Mouse (Mus musculus) C2C12 (cell line): Measurements from ENCODE around the gene Atg4a-ps. TPM values are rescaled to one million over a fixed set of nuclear protein-coding genes. Genes with fewer than 3 reads are reported as not detected.
"Not testable (repeated sequence)": the region's sequence is repeated elsewhere in the genome, so short reads cannot be mapped to it uniquely, and the experiment has no call there.

Source experiments
- H3K27me3 ChIP-seq: one replicate; pipeline ENCODE4 v1.6.1; 2011; ENCODE audit not compliant: control insufficient read depth, insufficient read depth, insufficient read length
- H3K36me3 ChIP-seq: one replicate; pipeline ENCODE4 v1.6.1; 2011; ENCODE audit not compliant: control insufficient read depth, insufficient read depth
- H3K4me3 ChIP-seq: one replicate; pipeline ENCODE4 v1.5.1; 2011; ENCODE audit warnings: mild to moderate bottlenecking, control low read depth; ENCODE audit not compliant: poor library complexity, insufficient read depth, severe bottlenecking
- H3K79me2 ChIP-seq: one replicate; pipeline ENCODE4 v1.6.1; 2011; ENCODE audit not compliant: control insufficient read depth, insufficient read depth
- H3K79me3 ChIP-seq: one replicate; pipeline ENCODE4 v1.6.1; 2011; ENCODE audit warnings: low read depth, control low read depth
- H3ac ChIP-seq: one replicate; pipeline ENCODE3; 2011; ENCODE audit warnings: low read depth; ENCODE audit not compliant: control insufficient read depth, insufficient read length
- CEBPB ChIP-seq: IDR thresholded peaks from one replicate; pipeline ENCODE4 v1.6.1; 2011; ENCODE audit warnings: low read depth, mild to moderate bottlenecking, control low read depth, moderate library complexity
- CTCF ChIP-seq: IDR thresholded peaks from one replicate; pipeline ENCODE4 v1.5.1; 2011; ENCODE audit not compliant: control insufficient read depth, insufficient read depth, insufficient read length
- FOSL1 ChIP-seq: IDR thresholded peaks from one replicate; pipeline ENCODE4 v1.8.0; 2011; ENCODE audit warnings: mild to moderate bottlenecking, low read length; ENCODE audit not compliant: poor library complexity, insufficient read depth, severe bottlenecking
- MAX ChIP-seq: IDR thresholded peaks from one replicate; pipeline ENCODE4 v1.6.1; 2011; ENCODE audit warnings: mild to moderate bottlenecking, control low read depth
- MYOD1 ChIP-seq: IDR thresholded peaks from one replicate; pipeline ENCODE4 v1.6.1; 2011; ENCODE audit warnings: low read depth; ENCODE audit not compliant: control insufficient read depth, insufficient read length
- MYOG ChIP-seq: IDR thresholded peaks from one replicate; pipeline ENCODE4 v1.6.1; 2011; ENCODE audit not compliant: control insufficient read depth, insufficient read length; ENCODE audit errors: extremely low read depth
- USF1 ChIP-seq: IDR thresholded peaks from one replicate; pipeline ENCODE4 v1.6.1; 2011; ENCODE audit warnings: low read depth, mild to moderate bottlenecking, control low read depth, moderate library complexity
- long read RNA-seq, 2 experiments: library from polyadenylated mRNA; unstranded; transcript quantifications; one replicate each; pipeline ENCODE4 v2.0.0; 2019 to 2020
- polyA plus RNA-seq: library from polyadenylated mRNA; unstranded; fragments of >200 nt; fragmentation: generic; extraction: Trizol; gene quantifications from one replicate; pipeline ENCODE4 v1.2.1, GENCODE M21; 2012; ENCODE audit warnings: missing spikeins

Gene Atg4a-ps
- 0.04 TPM for polyA plus RNA-seq
- long read RNA-seq, experiment 1, partial matches to known transcripts = 0 of 1 reads
- long read RNA-seq, experiment 1, other reads (novel, unspliced or antisense) = 0 of 1 reads
- long read RNA-seq, experiment 2 = 0 reads

- not testable (repeated sequence) for H3K4me3 ChIP-seq, H3K79me3 ChIP-seq, H3ac ChIP-seq, H3K79me2 ChIP-seq, H3K27me3 ChIP-seq, H3K36me3 ChIP-seq
Measured at GRCm38 (mm10) chr3:103645968-103646367, at the start of gene Atg4a-ps. Atg4a-ps (minus strand) TSS chr3:103646068.

DNA sequence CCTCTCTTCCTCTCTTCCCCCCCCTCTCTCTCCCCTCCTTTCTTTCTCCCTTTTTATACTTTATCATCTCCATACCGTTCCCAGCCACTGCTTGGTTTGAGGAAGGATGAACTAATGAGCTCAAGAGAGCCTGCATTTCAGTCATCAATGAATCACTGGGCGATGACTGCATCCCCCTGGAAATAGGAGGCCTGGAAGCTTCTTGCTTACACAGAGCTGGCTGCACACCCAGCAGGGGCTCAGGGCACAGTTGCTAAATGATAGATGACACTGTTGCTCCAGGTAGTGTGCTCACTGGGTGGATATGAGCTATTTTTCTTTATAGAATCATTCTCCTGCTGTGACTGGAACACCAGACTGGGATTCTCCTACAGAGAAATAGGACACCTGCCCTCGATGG lies 49.7 kb upstream of the Atg4a-ps start:
- Histone ChIP-seq H3K79me2 (no peaks in the 10 kb centered on the region), H3ac (no peak overlapping the region)
- TF ChIP-seq MYOD1 (no peak), MYOG (no peak), USF1 (no peak), CEBPB (no peak), FOSL1 (no peak), CTCF (no peak), MAX (no peak)

DNA sequence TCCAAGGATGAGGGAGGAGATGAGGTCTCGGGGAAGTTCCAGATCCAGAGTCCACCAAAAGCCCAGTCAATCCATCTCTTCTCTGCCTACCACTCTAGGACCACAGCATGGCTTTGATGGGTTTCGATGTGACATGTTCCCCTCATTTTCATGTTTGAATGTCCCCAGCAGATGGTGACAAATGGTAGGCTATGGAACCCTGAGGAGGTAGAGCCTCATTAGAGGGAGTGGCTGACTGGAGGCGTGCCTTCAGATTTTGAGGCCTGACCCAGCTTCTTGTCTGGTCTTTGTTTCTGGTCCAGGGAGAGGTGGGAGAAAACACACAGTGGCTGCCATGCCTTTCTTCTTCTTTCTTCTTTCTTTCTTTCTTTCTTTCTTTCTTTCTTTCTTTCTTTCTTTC lies 44.6 kb upstream of the Atg4a-ps start:
- no peak overlapping the region for H3K4me3 ChIP-seq
- no peak for TF ChIP-seq MAX
- no peak for TF ChIP-seq MYOG
- no peak for TF ChIP-seq FOSL1
- TF ChIP-seq MYOD1 = no peak
- no peak for TF ChIP-seq CEBPB
- no peak for TF ChIP-seq CTCF
- no peak for TF ChIP-seq USF1
- no peaks in the 10 kb centered on the region for H3K79me3 ChIP-seq
- H3K27me3 ChIP-seq = no peaks in the 10 kb centered on the region
- H3K79me2 ChIP-seq = no peaks in the 10 kb centered on the region
- H3K36me3 ChIP-seq = no peaks in the 10 kb centered on the region
- no peak overlapping the region for H3ac ChIP-seq

More for the DNA sequence above, 49.7 kb upstream of the Atg4a-ps start:
- no peaks in the 10 kb centered on the region for H3K79me3 ChIP-seq
- H3K36me3 ChIP-seq = no peaks in the 10 kb centered on the region
- H3K4me3 ChIP-seq = no peak overlapping the region
- H3K27me3 ChIP-seq = no peaks in the 10 kb centered on the region

- no peaks in the 10 kb centered on the region for H3K79me2 ChIP-seq
- no peaks in the 10 kb centered on the region for H3K36me3 ChIP-seq
- no peaks in the 10 kb centered on the region for H3K79me3 ChIP-seq
- no peak overlapping the region for H3ac ChIP-seq
- H3K4me3 ChIP-seq = no peak overlapping the region
- no peaks in the 10 kb centered on the region for H3K27me3 ChIP-seq
- TF ChIP-seq CEBPB = no peak
- no peak for TF ChIP-seq MYOG
- TF ChIP-seq MAX = no peak
- TF ChIP-seq FOSL1 = no peak
- TF ChIP-seq USF1 = no peak
- no peak for TF ChIP-seq CTCF
- no peak for TF ChIP-seq MYOD1
Measured at GRCm38 (mm10) chr3:103689043-103689442, 43.2 kb upstream of the Atg4a-ps start.

DNA sequence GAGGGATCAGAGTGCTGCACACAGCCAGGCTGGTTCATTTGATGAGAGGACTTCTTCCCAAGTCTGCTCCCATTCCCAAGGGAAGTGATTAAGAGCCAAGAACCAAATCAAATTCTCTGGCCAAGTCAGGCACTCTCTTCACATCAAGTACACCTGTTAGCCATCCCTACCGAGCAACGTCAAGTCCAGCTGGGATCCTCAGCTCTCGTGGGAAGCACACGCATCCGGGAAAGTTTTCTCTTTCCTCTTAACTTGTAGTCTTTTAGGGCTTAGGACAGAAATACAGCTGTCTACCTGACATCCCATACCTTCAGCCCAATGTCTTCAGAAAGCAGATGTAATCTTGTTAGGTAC lies 38.1 kb upstream of the Atg4a-ps start:
- no peak overlapping the region for H3K4me3 ChIP-seq
- H3ac ChIP-seq = no peak overlapping the region
- no peaks in the 10 kb centered on the region for H3K36me3 ChIP-seq
- TF ChIP-seq USF1 (no peak), MYOD1 (peak; percentile 70), FOSL1 (no peak), MYOG (no peak)
- no peaks in the 10 kb centered on the region for H3K79me2 ChIP-seq
- no peaks in the 10 kb centered on the region for H3K79me3 ChIP-seq
- H3K27me3 ChIP-seq = no peaks in the 10 kb centered on the region

DNA sequence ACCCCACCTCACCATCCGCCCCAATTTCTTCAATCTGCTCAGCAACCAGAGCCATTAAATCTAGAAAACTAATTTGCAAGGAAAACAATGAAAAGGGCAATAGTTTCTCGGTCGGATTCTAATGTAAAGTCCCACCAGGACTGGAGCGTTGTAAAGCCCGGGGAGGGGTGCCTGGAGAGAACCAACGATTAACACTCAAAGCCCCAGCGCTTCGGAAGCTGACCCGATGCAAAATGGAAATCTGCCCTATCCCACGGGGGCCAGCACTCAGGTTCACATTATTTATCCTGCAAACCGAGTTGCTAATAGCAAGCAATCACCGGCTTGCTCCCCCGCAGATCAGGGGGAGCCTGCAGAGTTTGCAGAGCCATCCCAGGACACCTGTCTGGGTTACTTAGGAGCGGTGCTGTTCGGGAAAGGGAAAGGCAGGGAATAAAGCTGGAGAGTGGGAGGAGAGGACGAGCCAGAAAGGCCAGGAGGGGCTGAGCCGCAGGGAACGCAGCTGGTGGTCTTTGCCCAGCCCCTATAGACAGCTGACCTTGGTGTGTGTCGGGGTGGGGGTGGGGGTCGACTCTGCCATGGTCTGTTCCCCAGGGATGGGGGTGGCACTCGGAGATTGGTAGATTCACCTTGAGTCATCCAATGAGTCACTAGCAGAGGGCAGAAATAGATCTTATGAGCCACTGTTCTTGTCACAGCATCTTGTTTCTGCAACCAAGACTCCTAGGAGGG lies 37.5 kb upstream of the Atg4a-ps start:
- no peaks in the 10 kb centered on the region for H3K27me3 ChIP-seq
- H3K4me3 ChIP-seq = no peak overlapping the region
- no peaks in the 10 kb centered on the region for H3K79me2 ChIP-seq
- TF ChIP-seq CTCF (no peak), USF1 (peak; percentile 52), FOSL1 (peak; percentile 89), MYOD1 (peak; percentile 66)
- H3ac ChIP-seq = peak overlapping the region; percentile 52
- H3K36me3 ChIP-seq = no peaks in the 10 kb centered on the region
- H3K79me3 ChIP-seq = no peaks in the 10 kb centered on the region
